Mouse (Mus musculus) embryonic fibroblast, embryonic 13.5 days (primary cell): ENCODE data around the gene Dusp2.

Source experiments
- CTCF ChIP-seq: IDR thresholded peaks from 2 replicates; pipeline ENCODE4 v1.5.1; 2011; ENCODE audit warnings: mild to moderate bottlenecking, control low read depth, low read length, moderate library complexity, borderline replicate concordance; ENCODE audit not compliant: insufficient read depth
- POLR2A ChIP-seq: IDR thresholded peaks from 2 replicates; pipeline ENCODE4 v1.6.1; 2011; ENCODE audit warnings: low read depth, mild to moderate bottlenecking, control low read depth, low read length, moderate library complexity

DNA sequence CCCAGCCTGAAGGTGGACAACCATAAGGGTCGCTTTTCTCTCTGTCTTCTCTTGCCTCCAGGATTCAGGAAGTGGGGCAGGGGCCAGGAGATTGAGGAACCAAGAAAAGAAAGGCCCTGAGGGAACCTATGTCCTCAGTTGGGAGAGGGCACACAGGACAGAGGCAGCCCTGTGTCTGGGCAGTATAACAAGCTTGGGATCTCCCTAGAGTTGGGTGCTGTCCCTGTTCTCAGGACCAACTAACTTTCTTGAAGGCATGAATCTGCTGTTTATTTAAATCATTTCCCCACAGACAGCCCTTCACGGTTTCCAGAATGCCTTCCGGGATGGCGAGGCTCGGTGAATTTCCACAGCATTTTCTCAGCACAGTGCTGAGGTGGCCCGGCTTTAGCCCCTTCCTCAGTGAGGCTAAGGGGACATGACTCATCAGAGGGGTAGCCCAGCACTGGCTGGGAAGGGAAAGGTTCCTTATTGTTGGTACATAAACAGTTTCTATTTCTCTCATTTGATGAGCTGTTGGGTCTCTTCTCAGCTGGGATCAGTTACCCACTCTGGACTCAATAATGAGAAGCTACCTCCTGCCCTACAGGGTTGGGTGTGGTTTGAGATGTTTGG, 13.2 kb upstream of the Dusp2 start:
- TF ChIP-seq CTCF (no peak), POLR2A (no peak)
